Mouse (Mus musculus) yolk sac, embryonic 10.5 days (tissue): ENCODE measurements around the gene Gpr82.

Source experiments
- DNase-seq: peaks from one replicate; pipeline ENCODE4 v3.0.0-alpha.2; 2017; ENCODE audit warnings: low spot score

The Gpr82 gene

GRCm38 (mm10) chrX:13661063-13661462 lies at the start of gene Gpr82:
Gene Gpr82 (plus strand): TSS chrX:13661363.
- DNase-seq: no peak

GRCm38 (mm10) chrX:13612115-13612514 lies 49.0 kb upstream of the Gpr82 start:
- DNase-seq: no peak

GRCm38 (mm10) chrX:13616726-13617125 lies 44.4 kb upstream of the Gpr82 start:
- no peak for DNase-seq

- DNase-seq: no peak
Observed at GRCm38 (mm10) chrX:13617294-13617693, 43.9 kb upstream of the Gpr82 start.

- no peak for DNase-seq
Observed at GRCm38 (mm10) chrX:13618476-13618875, 42.7 kb upstream of the Gpr82 start.

- DNase-seq: no peak
Observed at GRCm38 (mm10) chrX:13621473-13621872, 39.7 kb upstream of the Gpr82 start.

- no peak for DNase-seq
Observed at GRCm38 (mm10) chrX:13622654-13623053, 38.5 kb upstream of the Gpr82 start.

- no peak for DNase-seq
Observed at GRCm38 (mm10) chrX:13631599-13632283, 29.4 kb upstream of the Gpr82 start, which contains the start of gene Gpr34. Gene Gpr34 (plus strand): TSS chrX:13632089.

GRCm38 (mm10) chrX:13636398-13636797 lies 24.8 kb upstream of the Gpr82 start:
- no peak for DNase-seq

GRCm38 (mm10) chrX:13638894-13639293 lies 22.3 kb upstream of the Gpr82 start:
- no peak for DNase-seq

GRCm38 (mm10) chrX:13651889-13652288 lies 9.3 kb upstream of the Gpr82 start:
- no peak for DNase-seq

GRCm38 (mm10) chrX:13652291-13652690 lies 8.9 kb upstream of the Gpr82 start:
- DNase-seq: no peak

- no peak for DNase-seq
Observed at GRCm38 (mm10) chrX:13655005-13655421, 6.2 kb upstream of the Gpr82 start.

- DNase-seq: no peak
Observed at GRCm38 (mm10) chrX:13655906-13656305, 5.3 kb upstream of the Gpr82 start.

GRCm38 (mm10) chrX:13656721-13657120 lies 4.4 kb upstream of the Gpr82 start:
- DNase-seq: no peak

- DNase-seq: no peak
Observed at GRCm38 (mm10) chrX:13658616-13659140, 2.5 kb upstream of the Gpr82 start.

- no peak for DNase-seq
Observed at GRCm38 (mm10) chrX:13659201-13659890, 1.8 kb upstream of the Gpr82 start.

GRCm38 (mm10) chrX:13668867-13669266 lies 7.7 kb downstream of the Gpr82 start:
- no peak for DNase-seq

- no peak for DNase-seq
Observed at GRCm38 (mm10) chrX:13670342-13670741, 9.2 kb downstream of the Gpr82 start.

GRCm38 (mm10) chrX:13673001-13673400 lies 11.8 kb downstream of the Gpr82 start:
- DNase-seq: no peak

- no peak for DNase-seq
Observed at GRCm38 (mm10) chrX:13681748-13682147, 20.6 kb downstream of the Gpr82 start.

- DNase-seq: no peak
Observed at GRCm38 (mm10) chrX:13686589-13686988, 25.4 kb downstream of the Gpr82 start.

- DNase-seq: no peak
Observed at GRCm38 (mm10) chrX:13688356-13688755, 27.2 kb downstream of the Gpr82 start.
